ENCODE assay signal across 10 mouse cellular contexts in genomic region chr13:30666537-30666936, GRCm38 (mm10). TPM values are rescaled to one million over a fixed set of nuclear protein-coding genes. Genes with fewer than 3 reads are reported as not detected.
DNase-seq lines count a peak whose midpoint lies in the region; ATAC-seq lines count a peak whose summit lies in the region.
"Had no signal": no experiment of that assay in that cellular context is flagged by ENCODE, and none has a peak within 500 bp of the region (broad histone marks: within the 10 kb centered on the region; RNA-seq: fewer than 3 reads in every experiment).

No protein-coding gene starts in this region.

- DNase-seq in gastrocnemius, adult 18-20 months (ENCODE audit: low spot score) = peak; percentile 19
- DNase-seq in gastrocnemius, adult 8-10 months (ENCODE audit: low spot score in 2 of 2) = no peak
- peak; percentile 76 to 84 for DNase-seq in frontal cortex, adult 2 months (ENCODE audit: extremely low spot score in 1 of 2, low spot score in 1 of 2)
- peak; percentile 53 for DNase-seq in layer of hippocampus, adult 9-11 months
- peak; percentile 69 to 85 for DNase-seq in right cerebral cortex, adult 2 months (ENCODE audit: low spot score in 2 of 2)
- no peak for DNase-seq in c-Kit-positive CD71-positive TER-119-positive erythroid progenitor cells, embryonic 14.5 days (ENCODE audit: low spot score)
- no peak for DNase-seq in gastrocnemius, postnatal 10 days
- DNase-seq: heart, postnatal 4 days; thymus, postnatal 25 days had no signal

- no peak for ATAC-seq in megakaryocyte-erythroid progenitor cell, adult 5-6 weeks (replicated peaks; ENCODE audit: low FRiP score, low TSS enrichment, poor library complexity, severe bottlenecking)

RNA-seq across cellular contexts. Expression of gene Dusp22, which starts 6.7 kb away (rescaled TPM):
- total RNA-seq in gastrocnemius, adult 18-20 months (2021) = 10 to 100 TPM; 46.9 to 47.9 TPM
- 10 to 100 TPM; 39.2 to 50.4 (median 43.9) TPM for total RNA-seq in gastrocnemius, adult 8-10 months (2022)
- polyA plus RNA-seq in frontal cortex, adult 2 months (2012; rRNA removed) = 26.7 and 27.9 TPM in 2 replicates
- total RNA-seq in megakaryocyte-erythroid progenitor cell, adult 5-6 weeks (2014; fragmentation: Nextera tagmentation) = 0.84 TPM in 1 of 2 replicates, not detected in the other
- 0.11 and 4.3 TPM in 2 replicates for total RNA-seq in megakaryocyte-erythroid progenitor cell, adult 5-6 weeks (2017)
- total RNA-seq in gastrocnemius, postnatal 10 days (2021) = 10 to 100 TPM; 40.5 to 45.5 TPM

Comparison
In these comparisons a context has a peak if more than half of its experiments do, and no peak if none do; other contexts are left out.
1. DNase-seq: peak in gastrocnemius, adult 18-20 months (single experiment), frontal cortex, adult 2 months (2 of 2), layer of hippocampus, adult 9-11 months (single experiment) and right cerebral cortex, adult 2 months (2 of 2); none in gastrocnemius, adult 8-10 months (0 of 2), c-Kit-positive CD71-positive TER-119-positive erythroid progenitor cells, embryonic 14.5 days (single experiment) and gastrocnemius, postnatal 10 days (single experiment).
2. RNA of gene Dusp22, which starts 6.7 kb away (total RNA-seq): 46.9 to 47.9 TPM in gastrocnemius, adult 18-20 months, 40.5 to 45.5 TPM in gastrocnemius, postnatal 10 days and 39.2 to 50.4 TPM in gastrocnemius, adult 8-10 months; 0.11 to 4.3 TPM in megakaryocyte-erythroid progenitor cell, adult 5-6 weeks; every median in the first group is over 4 times any median in the second.